Mouse (Mus musculus) midbrain, postnatal 0 days (tissue): ENCODE measurements around the gene Gamt. TPM values are rescaled to one million over a fixed set of nuclear protein-coding genes. Genes with fewer than 3 reads are reported as not detected.
"Not testable (repeated sequence)": the region's sequence is repeated elsewhere in the genome, so short reads cannot be mapped to it uniquely, and the experiment has no call there.

Experiments used
- ATAC-seq: fragments of 200-750 bp; cut with Nextera tagmentation; 2 replicates; pipeline ENCODE4 v1.8.0; 2017; ENCODE audit warnings: moderate number of reproducible peaks, mild to moderate bottlenecking, moderate TSS enrichment, moderate library complexity; ENCODE audit not compliant: low FRiP score
- DNase-seq: peaks from one replicate; pipeline ENCODE4 v3.0.0-alpha.2; 2015; ENCODE audit warnings: low spot score
- H3K27ac ChIP-seq: fragments of 300-500 bp; sonication (generic); 2 replicates; pipeline ENCODE4 v1.5.1; 2014; ENCODE audit warnings: low read depth, mild to moderate bottlenecking, low read length, mixed read lengths
- H3K27me3 ChIP-seq: fragments of 300-500 bp; sonication (generic); 2 replicates; pipeline ENCODE4 v1.6.1; 2014; ENCODE audit warnings: low read length, control low read depth, mixed read lengths; ENCODE audit not compliant: insufficient read depth
- H3K36me3 ChIP-seq: fragments of 300-500 bp; sonication (generic); 2 replicates; pipeline ENCODE4 v1.6.1; 2014; ENCODE audit warnings: low read length, control low read depth, mixed read lengths; ENCODE audit not compliant: insufficient read depth
- H3K4me1 ChIP-seq: fragments of 300-500 bp; sonication (generic); 2 replicates; pipeline ENCODE4 v1.6.1; 2014; ENCODE audit warnings: mild to moderate bottlenecking, control low read depth, antibody characterized with exemption, low read length, mixed read lengths; ENCODE audit not compliant: insufficient read depth
- H3K4me2 ChIP-seq: fragments of 300-500 bp; sonication (generic); 2 replicates; pipeline ENCODE4 v1.6.1; 2014; ENCODE audit warnings: low read depth, mild to moderate bottlenecking, low read length, mixed read lengths; ENCODE audit not compliant: poor library complexity, severe bottlenecking
- H3K4me3 ChIP-seq: fragments of 300-500 bp; sonication (generic); 2 replicates; pipeline ENCODE4 v1.5.1; 2014; ENCODE audit warnings: low read depth, mild to moderate bottlenecking, low read length, moderate library complexity
- H3K9ac ChIP-seq: fragments of 300-500 bp; sonication (generic); replicated peaks from 2 replicates; pipeline ENCODE4 v1.6.1; 2014; ENCODE audit warnings: mild to moderate bottlenecking, low read length, moderate library complexity, mixed read lengths; ENCODE audit not compliant: poor library complexity, severe bottlenecking
- H3K9me3 ChIP-seq: fragments of 300-500 bp; sonication (generic); 2 replicates; pipeline ENCODE4 v1.6.1; 2016; ENCODE audit warnings: low read length, control low read depth
- CTCF ChIP-seq: IDR thresholded peaks from 2 replicates; pipeline ENCODE4 v1.5.1; 2016; ENCODE audit warnings: antibody characterized with exemption, mild to moderate bottlenecking
- WGBS: fragments of 180-500 bp; shearing (Covaris S2); extraction: QIAGEN DNeasy Blood & Tissue Kit; methylation state at CpG from one replicate; pipeline ENCODE4 v1.1.7; 2014; 5-methylcytosine and 5-hydroxymethylcytosine counted together
- polyA plus RNA-seq: library from polyadenylated mRNA; unstranded; fragments of >200 nt; fragmentation: Nextera tagmentation; extraction: Ambion mirVana; gene quantifications from 2 replicates; pipeline ENCODE4 v1.2.1, GENCODE M21; 2015
- total RNA-seq: library from RNA; depleted of rRNA; stranded (reverse); fragments of >200 nt; gene quantifications from 2 replicates; pipeline ENCODE4 v1.2.3, GENCODE M21; 2014

The Gamt gene
- total and polyA plus RNA-seq, 2 experiments from 2014 or later: 14.3 to 16.8 TPM

GRCm38 (mm10) chr10:80253551-80253950 lies 7.3 kb downstream of the Gamt start:
- H3K4me2 ChIP-seq: no peak overlapping the region
- DNase-seq (no peak), ATAC-seq (no peak)
- H3K4me1 ChIP-seq: peaks cover 11% of the 10 kb centered on the region
- no peaks in the 10 kb centered on the region for H3K9me3 ChIP-seq
- H3K9ac ChIP-seq: no peak overlapping the region
- no peak for TF ChIP-seq CTCF
- H3K4me3 ChIP-seq: no peak overlapping the region
- 95% methylated on average over 6 of the region's 6 CpGs for WGBS
- no peak overlapping the region for H3K27ac ChIP-seq
- peaks cover 38% of the 10 kb centered on the region for H3K36me3 ChIP-seq
- no peaks in the 10 kb centered on the region for H3K27me3 ChIP-seq

GRCm38 (mm10) chr10:80252493-80253274 lies 8.1 kb downstream of the Gamt start:
- H3K4me1 ChIP-seq: peaks cover 11% of the 10 kb centered on the region
- no peak overlapping the region for H3K4me2 ChIP-seq
- no peaks in the 10 kb centered on the region for H3K27me3 ChIP-seq
- no peaks in the 10 kb centered on the region for H3K9me3 ChIP-seq
- no peak for DNase-seq
- WGBS: 92% methylated on average over 11 of the region's 11 CpGs
- no peak for TF ChIP-seq CTCF
- no peak overlapping the region for H3K9ac ChIP-seq
- no peak overlapping the region for H3K4me3 ChIP-seq
- ATAC-seq: no peak
- peaks cover 35% of the 10 kb centered on the region for H3K36me3 ChIP-seq
- no peak overlapping the region for H3K27ac ChIP-seq

- DNase-seq (no peak), ATAC-seq (no peak)
- Histone ChIP-seq H3K27ac (no peak overlapping the region), H3K9me3 (no peaks in the 10 kb centered on the region), H3K4me3 (no peak overlapping the region), H3K36me3 (peaks cover 35% of the 10 kb centered on the region), H3K4me1 (peaks cover 11% of the 10 kb centered on the region), H3K9ac (no peak overlapping the region), H3K27me3 (no peaks in the 10 kb centered on the region), H3K4me2 (no peak overlapping the region)
- no peak for TF ChIP-seq CTCF
Measured at GRCm38 (mm10) chr10:80252011-80252410, 8.8 kb downstream of the Gamt start.

- no peak for TF ChIP-seq CTCF
- H3K9ac ChIP-seq: no peak overlapping the region
- H3K27ac ChIP-seq: no peak overlapping the region
- H3K36me3 ChIP-seq: peaks cover 23% of the 10 kb centered on the region
- H3K27me3 ChIP-seq: no peaks in the 10 kb centered on the region
- H3K4me2 ChIP-seq: peak overlapping the region; percentile 94; the same call in 1 of the 2 replicates
- no peak for ATAC-seq
- peaks cover 11% of the 10 kb centered on the region for H3K4me1 ChIP-seq
- no peaks in the 10 kb centered on the region for H3K9me3 ChIP-seq
- DNase-seq: no peak
- WGBS: 86% methylated on average over 4 of the region's 4 CpGs
- H3K4me3 ChIP-seq: no peak overlapping the region; the same call in 1 of the 2 replicates
Measured at GRCm38 (mm10) chr10:80250573-80250972, 10.2 kb downstream of the Gamt start.

- ATAC-seq (no peak), DNase-seq (no peak)
- 34% methylated on average over 2 of the region's 2 CpGs for WGBS
- peaks cover 18% of the 10 kb centered on the region for H3K36me3 ChIP-seq
- peak overlapping the region; percentile 77 for H3K4me3 ChIP-seq
- no peaks in the 10 kb centered on the region for H3K27me3 ChIP-seq
- H3K9ac ChIP-seq: peak overlapping the region; percentile 81
- no peak for TF ChIP-seq CTCF
- no peaks in the 10 kb centered on the region for H3K9me3 ChIP-seq
- H3K27ac ChIP-seq: no peak overlapping the region; the same call in 1 of the 2 replicates
- peak overlapping the region; percentile 94 for H3K4me2 ChIP-seq
- peaks cover 13% of the 10 kb centered on the region for H3K4me1 ChIP-seq
Measured at GRCm38 (mm10) chr10:80250059-80250458, 10.8 kb downstream of the Gamt start.

- ATAC-seq (peak; percentile 90), DNase-seq (peak; percentile 95)
- TF ChIP-seq CTCF: peak; percentile 23
- Histone ChIP-seq H3K9ac (peak within 1 kb of the TSS; percentile 81), H3K27ac (peak within 1 kb of the TSS; percentile 93), H3K36me3 (peaks cover 11% of the 10 kb centered on the region), H3K4me3 (peak within 1 kb of the TSS; percentile 77), H3K4me2 (peak within 1 kb of the TSS; percentile 94), H3K4me1 (peaks cover 13% of the 10 kb centered on the region), H3K9me3 (no peaks in the 10 kb centered on the region), H3K27me3 (no peaks in the 10 kb centered on the region)
- under 1% methylated on average over 53 of the region's 53 CpGs for WGBS
Measured at GRCm38 (mm10) chr10:80248971-80249640, 11.7 kb downstream of the Gamt start, which contains the start of gene Ndufs7. Gene Ndufs7 (plus strand): TSS chr10:80249121.

GRCm38 (mm10) chr10:80248437-80248836 lies 12.4 kb downstream of the Gamt start:
- Histone ChIP-seq H3K27ac (0 out of 2 replicates have a peak overlapping the region, but pooled peaks have one; percentile 48), H3K36me3 (peaks cover 12% of the 10 kb centered on the region; the same call in 1 of the 2 replicates), H3K4me2 (peak overlapping the region; percentile 44), H3K4me1 (peaks cover 13% of the 10 kb centered on the region), H3K4me3 (peak overlapping the region; percentile 77)
- DNase-seq, H3K9me3 ChIP-seq, H3K27me3 ChIP-seq, H3K9ac ChIP-seq, ATAC-seq: not testable (repeated sequence)
- WGBS: 42% methylated on average over 3 of the region's 3 CpGs
